Mouse (Mus musculus): ENCODE results near the gene Sirt7.

DNA sequence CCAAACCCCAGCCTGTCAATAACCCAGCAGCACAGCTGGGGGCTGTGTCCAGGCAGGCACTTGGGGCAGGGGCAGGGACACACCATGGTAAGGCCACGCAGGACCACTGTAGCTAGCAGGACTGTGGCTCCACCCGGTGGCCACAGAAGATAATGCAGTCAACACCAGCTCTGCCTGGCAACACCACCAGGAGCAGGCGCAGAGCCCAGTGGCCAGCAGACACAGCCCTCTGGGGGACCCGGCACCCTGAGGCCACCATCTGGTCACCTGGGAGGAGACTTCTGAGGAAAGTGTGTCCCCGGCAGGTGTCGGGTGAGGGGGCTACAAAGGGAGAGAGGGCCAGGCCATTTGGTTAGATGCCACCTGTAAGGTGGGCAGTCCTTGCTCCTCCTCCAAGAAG, 12.3 kb downstream of the Sirt7 start:
- TF ChIP-seq CTCF (IDR thresholded peaks at IDR 0.05; ENCODE audit: insufficient read depth, low read length) (peak; percentile 85), POLR2A (IDR thresholded peaks at IDR 0.05; ENCODE audit: borderline replicate concordance, extremely low read depth, low read depth, low read length) (no peak)

All from lung, adult 2 months (tissue).